Mouse (Mus musculus): ENCODE data around the gene Tmem87a.

Tmem87a gene

GRCm38 (mm10) chr2:120360425-120360824 is 43.5 kb downstream of the Tmem87a start:
- no peak for DNase-seq

GRCm38 (mm10) chr2:120352682-120353646 is 50.9 kb downstream of the Tmem87a start, which contains the start of gene Vps39:
Gene Vps39 (minus strand): TSS chr2:120353137.
- peak; percentile 79 for DNase-seq

GRCm38 (mm10) chr2:120351321-120351720 is 52.6 kb downstream of the Tmem87a start:
- no peak for DNase-seq

GRCm38 (mm10) chr2:120348120-120348519 is 55.8 kb downstream of the Tmem87a start:
- no peak for DNase-seq

GRCm38 (mm10) chr2:120341741-120342140 is 62.2 kb downstream of the Tmem87a start:
- peak; percentile 38 for DNase-seq

- DNase-seq: no peak
Measured at GRCm38 (mm10) chr2:120337886-120338285, 66.0 kb downstream of the Tmem87a start.

DNA sequence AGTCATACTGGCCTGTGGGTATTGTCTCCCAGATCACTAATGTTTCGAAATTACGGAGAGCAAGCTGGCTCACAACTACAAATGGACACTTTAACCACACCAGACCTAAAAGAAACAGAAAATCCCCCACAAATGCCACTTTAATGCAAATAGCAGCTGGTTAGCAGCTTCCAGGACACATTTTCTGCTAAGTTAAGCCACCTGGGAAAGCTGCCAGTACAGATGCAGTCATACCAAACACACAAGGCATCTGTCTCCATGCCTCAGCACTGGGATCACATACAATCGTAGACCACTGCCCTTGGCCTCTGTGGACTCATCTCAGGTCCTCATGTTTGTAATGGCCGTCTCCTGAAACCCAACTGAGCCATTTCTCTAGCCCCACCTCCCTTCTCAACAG is 72.3 kb downstream of the Tmem87a start:
- no peak for DNase-seq

GRCm38 (mm10) chr2:120315077-120315476 is 88.8 kb downstream of the Tmem87a start:
- no peak for DNase-seq

GRCm38 (mm10) chr2:120314487-120314886 is 89.4 kb downstream of the Tmem87a start:
- no peak for DNase-seq

DNA sequence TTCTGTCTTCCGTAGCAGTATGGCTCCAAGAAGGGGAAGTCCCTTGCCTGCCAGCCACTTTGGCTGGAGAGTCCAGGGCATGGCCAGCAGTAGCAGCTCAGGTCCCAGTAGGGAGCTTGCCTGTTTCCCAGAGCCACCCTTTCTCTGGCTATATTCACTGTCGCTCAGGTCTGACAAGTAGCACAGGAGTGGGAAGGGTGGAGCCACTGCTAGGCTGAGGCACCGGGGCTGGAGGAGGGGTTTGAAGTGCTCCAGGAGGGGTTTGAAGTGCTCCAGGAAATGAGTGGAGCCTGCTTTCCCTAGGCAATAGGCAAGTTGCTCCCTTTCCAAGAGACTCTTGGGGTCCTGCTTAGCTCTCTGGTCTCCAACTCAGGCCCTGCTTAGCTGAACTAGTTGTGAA is 89.9 kb downstream of the Tmem87a start, which contains the start of gene Pla2g4f:
Gene Pla2g4f, minus strand, starts transcription at position 190 of the 400 bp plus-strand sequence.
- DNase-seq: no peak

DNA sequence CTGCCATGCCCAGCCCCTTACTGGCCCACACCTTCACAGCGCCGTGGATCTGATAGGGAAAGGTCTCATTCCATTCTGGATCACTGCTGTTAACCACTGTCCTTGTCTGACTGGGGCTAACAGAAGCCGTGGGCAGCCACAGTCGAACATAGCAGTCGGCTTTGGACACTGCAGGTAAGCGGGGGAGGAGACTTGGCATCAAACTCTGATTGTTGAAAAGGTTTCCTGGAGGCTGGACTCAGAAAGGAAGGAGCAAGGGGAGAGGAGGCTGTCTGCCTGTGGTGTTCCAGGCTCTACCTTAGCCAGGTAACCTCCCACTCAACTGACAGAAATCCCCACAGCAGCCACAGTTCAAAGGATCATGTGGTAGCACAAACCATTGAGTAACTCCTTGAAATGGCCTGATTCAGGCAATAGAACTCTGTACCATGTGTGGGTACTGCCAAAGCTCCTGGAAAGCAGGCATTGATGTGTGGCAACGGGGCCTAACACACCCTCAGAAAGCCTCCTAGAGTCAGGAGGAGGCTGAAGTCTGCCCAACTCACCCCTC is 91.6 kb downstream of the Tmem87a start:
- DNase-seq: no peak
